Mouse (Mus musculus) MN1 (cell line): ENCODE results near the gene Nppb.
A peak's percentile ranks its signal among the peaks of the same experiment; 100 is the strongest.

Experiments
- DNase-seq: peaks from one replicate; pipeline ENCODE4 v3.0.0-alpha.2; 2016; ENCODE audit warnings: low spot score

Nppb gene

DNA sequence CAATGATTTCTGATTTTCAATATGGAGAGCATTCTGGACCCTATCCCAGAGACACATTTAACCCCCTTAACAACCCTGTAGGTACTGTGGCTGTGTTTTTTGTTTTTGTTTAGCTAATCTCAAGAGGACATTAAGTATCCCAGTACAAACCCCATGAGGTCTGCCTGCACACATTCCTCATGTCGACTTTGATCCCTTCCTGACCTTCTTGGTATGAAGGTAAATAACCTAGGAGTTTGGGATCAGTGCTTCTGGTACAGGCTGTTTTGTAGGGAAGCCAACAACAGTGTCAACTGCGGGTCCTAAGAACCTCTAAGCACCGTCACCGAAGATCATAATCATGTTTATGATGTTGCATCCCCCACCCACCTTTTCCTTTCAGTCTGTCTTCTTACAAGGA, 7.9 kb upstream of the Nppb start:
- no peak for DNase-seq

- no peak for DNase-seq
Measured at GRCm38 (mm10) chr4:147978391-147978790, 7.2 kb upstream of the Nppb start.

GRCm38 (mm10) chr4:147979441-147979860, 6.1 kb upstream of the Nppb start:
- no peak for DNase-seq

DNA sequence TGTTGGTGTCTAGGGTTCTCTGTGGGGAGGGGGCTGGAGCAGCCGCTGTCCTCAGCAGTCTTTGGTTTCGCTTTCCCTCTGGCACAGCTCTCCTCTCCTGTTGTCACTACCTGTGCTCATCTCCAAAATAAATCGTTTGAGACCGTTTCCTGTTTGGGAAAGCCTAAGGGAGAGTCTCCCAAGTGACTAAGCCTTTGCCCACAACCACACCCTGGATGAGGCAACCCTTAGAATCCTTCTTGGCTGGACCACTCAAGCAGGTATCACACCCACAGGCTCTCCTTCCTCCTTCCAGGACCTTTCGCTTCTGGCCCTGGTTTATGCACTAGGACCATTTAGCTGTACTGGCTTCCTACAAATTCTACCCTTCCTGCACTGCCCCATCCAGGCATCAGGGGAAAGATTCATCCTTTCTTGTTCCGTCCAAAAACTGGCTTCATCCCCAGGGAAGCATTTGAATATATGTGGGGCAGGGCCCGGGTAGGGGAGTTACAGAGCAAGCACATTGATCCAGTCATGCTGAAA, 8.0 kb downstream of the Nppb start:
- DNase-seq: peak; percentile 25

- DNase-seq: no peak
Measured at GRCm38 (mm10) chr4:147995311-147995710, 9.7 kb downstream of the Nppb start.

GRCm38 (mm10) chr4:148000202-148000772, 14.7 kb downstream of the Nppb start, which contains the start of gene Nppa:
TSS of gene Nppa (plus strand) at chr4:148000722.
- DNase-seq: no peak

- no peak for DNase-seq
Measured at GRCm38 (mm10) chr4:148001013-148001789, 15.6 kb downstream of the Nppb start.

GRCm38 (mm10) chr4:148001866-148002265, 16.3 kb downstream of the Nppb start:
- no peak for DNase-seq

DNA sequence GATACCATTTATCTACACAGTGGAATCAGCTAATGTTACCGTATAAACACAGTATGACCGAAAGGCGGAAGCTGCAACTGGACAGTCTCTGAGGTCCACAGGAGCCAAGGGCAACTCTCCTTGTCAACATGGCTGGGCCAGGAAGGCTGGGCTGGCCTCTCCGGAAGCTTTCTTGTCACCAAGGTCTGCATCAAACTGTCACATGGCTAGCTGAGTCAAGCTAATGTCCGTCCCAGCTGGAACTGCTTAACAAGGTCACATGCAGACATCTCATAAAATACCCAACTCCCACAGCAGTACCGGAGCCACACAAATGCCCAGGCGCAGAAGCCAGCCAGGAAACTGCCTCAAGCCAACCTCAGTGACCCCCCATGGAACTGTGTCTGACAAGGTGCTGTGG, 18.8 kb downstream of the Nppb start:
- DNase-seq: no peak

DNA sequence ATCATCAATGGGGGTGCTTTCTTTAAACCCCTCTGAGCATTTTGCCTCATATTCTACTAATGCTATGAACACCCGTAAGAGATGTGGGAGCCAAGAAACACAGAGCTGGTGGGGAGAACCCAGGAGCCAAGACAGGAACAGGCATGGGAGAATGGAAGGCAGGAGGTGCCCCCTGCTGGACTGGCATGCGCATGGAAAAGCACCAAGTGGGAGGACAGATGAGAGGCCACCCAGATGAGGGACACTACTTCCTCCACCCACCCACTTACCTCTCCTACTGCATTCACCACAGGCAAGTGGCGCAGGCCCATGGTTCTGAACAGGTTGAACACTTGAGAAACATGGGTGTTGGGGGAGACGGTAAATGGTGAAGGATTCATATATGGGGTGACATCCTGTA, 22.8 kb downstream of the Nppb start:
- DNase-seq: peak; percentile 60

DNA sequence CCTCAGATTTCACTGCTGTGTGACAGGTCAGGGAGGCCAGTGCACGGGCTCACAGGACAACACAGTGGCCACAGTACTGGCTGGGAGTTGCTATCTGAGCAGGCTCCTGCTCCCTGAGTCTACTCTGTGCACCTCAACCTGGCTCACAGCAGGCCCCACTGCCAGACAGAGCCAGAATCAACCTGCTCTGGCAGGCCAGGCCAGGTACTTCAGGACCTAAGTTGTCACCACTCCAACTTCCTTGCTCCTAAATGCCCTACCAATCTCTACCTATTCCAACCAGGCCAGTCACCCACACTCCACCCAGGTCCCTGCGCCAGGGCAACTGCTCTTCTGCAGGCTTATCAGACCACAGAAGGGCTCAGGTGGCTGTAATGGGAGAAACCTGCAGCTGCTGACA, 24.1 kb downstream of the Nppb start:
- DNase-seq: no peak

DNA sequence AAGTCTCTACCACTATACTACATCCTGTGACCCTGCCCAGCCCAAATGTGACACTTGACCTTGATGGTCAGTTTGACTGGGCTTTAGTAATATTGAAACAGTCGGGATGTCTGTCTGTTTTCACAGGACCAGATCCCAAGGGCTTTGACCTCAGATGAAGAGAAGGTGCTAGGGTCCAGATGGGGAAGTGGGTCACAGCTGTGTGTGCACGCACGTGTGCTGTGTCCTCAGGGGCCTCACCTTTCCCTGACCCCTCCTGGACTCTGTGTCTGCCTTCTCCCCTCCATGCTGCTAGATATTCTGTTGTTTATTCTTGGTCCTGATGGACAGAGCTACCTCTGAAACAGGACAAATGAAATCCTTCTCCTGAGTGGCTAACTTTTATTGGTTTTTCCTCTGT, 25.7 kb downstream of the Nppb start:
- DNase-seq: no peak

- no peak for DNase-seq
Measured at GRCm38 (mm10) chr4:148012216-148012615, 26.6 kb downstream of the Nppb start.

GRCm38 (mm10) chr4:148015418-148015817, 29.8 kb downstream of the Nppb start:
- peak; percentile 26 for DNase-seq

DNA sequence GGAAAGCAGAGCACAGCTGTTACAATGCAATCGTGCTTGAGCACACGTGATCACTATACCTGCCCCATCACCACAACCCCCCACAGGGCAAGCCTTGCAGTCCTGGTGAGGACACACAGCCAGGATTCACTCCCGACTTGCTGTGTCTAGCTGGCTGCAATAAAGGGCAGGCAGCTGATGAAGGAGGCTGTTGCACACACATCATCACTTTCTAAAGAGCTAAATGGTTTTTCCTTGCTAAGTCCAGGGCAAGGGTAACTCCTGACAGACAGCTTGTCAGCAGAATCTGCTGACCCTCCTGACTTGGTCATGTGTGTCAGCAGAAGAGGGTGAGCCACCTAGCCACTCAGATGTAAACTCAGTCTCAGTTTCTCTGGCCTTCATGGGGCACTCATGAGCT, 31.4 kb downstream of the Nppb start:
- DNase-seq: no peak

- DNase-seq: no peak
Measured at GRCm38 (mm10) chr4:148018410-148018809, 32.8 kb downstream of the Nppb start.

DNA sequence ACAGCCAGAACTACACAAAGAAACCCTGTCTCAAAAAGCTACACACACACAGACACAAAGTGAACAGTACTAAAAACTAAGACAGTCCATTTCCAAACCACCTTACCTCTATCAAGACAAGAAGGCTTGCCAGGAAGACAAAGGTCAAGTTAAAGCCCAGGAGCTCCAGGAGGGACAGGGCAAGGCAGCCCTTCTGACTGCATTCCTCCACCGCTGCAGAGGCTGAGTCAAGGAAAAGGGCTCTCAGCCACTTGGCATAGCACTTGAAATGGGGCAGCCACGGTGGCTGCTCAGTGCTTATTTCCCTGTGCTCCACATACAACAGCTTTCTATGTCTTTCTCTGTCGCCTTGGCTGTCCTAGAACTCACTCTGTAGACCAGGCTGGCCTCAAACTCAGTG, 38.4 kb downstream of the Nppb start:
- no peak for DNase-seq

GRCm38 (mm10) chr4:148029297-148029696, 43.7 kb downstream of the Nppb start:
- no peak for DNase-seq

DNA sequence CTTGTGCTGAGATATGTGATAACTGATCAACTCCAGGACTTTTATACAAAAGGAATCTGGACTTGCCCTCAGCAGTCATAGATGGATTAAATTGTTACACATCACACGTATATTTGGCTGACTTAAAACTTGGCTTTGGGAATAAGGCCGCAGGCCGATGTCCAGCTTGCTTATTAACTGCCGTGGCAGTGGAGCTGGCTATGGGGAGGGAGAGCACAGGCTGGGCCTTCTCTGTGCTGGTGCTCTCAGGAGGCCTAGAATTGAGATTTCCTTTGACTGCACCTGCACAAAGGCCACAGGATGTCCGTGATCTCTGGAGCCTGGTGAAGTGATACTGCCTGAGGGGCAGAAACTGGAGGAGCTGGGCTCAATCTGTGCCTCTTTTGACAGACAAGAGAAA, 44.9 kb downstream of the Nppb start:
- DNase-seq: no peak

GRCm38 (mm10) chr4:148033858-148034410, 48.3 kb downstream of the Nppb start:
- DNase-seq: no peak

- no peak for DNase-seq
Measured at GRCm38 (mm10) chr4:148035440-148035839, 49.9 kb downstream of the Nppb start.
